Mouse (Mus musculus): ENCODE data around the gene Golm1.

The Golm1 gene

DNA sequence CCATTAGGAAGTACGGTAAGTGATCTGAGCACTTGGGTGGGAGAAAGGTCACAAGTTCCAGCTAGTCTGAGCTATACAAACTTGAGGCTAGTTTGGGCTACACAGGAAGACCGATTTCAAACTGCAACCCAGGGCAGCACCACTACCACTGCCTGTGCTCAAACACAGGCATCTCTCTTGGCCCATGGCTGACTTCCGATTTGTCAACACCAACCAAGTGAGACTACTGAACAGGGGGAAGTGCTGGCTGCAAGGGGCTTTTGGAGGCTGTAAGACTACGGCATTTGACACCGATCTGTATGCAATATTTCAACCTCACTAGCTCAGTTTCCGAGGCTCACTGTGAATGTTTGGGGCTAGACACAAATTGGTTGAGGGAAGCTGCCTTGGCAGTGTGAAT, 28.1 kb downstream of the Golm1 start:
- no peak for DNase-seq (ENCODE audit: low spot score in 2 of 2)

GRCm38 (mm10) chr13:59646674-59647244, 28.9 kb downstream of the Golm1 start:
- no peak for DNase-seq (ENCODE audit: low spot score in 2 of 2)

GRCm38 (mm10) chr13:59645491-59645890, 30.1 kb downstream of the Golm1 start:
- no peak for DNase-seq (ENCODE audit: low spot score in 2 of 2)

DNA sequence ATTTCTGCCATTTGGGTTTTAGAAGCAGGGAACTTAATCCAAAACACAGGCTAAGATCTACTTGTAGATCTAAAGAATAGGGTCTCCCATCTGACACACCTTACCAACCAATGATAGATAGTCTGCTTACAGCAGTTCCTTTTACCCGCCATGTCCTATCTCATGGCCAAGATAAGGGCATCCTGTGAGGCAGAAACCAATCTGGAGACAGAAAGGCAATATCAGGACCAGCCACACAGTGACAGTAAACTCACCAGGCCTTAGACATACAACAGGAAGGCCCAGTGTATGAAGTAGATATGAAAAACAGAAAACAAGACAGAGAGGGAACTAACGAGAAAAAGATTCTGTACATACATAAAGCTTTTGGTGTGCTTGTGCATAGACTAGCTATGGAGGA, 32.8 kb downstream of the Golm1 start:
- no peak for DNase-seq (ENCODE audit: low spot score in 2 of 2)

DNA sequence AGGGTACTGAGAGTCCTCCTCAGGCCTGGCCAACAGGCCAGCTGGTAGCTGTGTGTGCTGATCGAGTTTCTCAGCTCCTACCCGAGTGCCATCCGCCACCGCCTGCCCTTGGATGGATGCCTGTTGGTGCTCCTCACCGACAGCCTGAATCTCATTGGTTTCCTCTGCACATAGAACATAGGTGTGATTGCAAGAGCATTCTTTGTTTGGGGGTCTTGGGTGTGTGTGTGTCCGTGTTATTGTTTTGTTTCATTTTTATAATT, 35.5 kb downstream of the Golm1 start:
- no peak for DNase-seq (ENCODE audit: low spot score in 2 of 2)

DNA sequence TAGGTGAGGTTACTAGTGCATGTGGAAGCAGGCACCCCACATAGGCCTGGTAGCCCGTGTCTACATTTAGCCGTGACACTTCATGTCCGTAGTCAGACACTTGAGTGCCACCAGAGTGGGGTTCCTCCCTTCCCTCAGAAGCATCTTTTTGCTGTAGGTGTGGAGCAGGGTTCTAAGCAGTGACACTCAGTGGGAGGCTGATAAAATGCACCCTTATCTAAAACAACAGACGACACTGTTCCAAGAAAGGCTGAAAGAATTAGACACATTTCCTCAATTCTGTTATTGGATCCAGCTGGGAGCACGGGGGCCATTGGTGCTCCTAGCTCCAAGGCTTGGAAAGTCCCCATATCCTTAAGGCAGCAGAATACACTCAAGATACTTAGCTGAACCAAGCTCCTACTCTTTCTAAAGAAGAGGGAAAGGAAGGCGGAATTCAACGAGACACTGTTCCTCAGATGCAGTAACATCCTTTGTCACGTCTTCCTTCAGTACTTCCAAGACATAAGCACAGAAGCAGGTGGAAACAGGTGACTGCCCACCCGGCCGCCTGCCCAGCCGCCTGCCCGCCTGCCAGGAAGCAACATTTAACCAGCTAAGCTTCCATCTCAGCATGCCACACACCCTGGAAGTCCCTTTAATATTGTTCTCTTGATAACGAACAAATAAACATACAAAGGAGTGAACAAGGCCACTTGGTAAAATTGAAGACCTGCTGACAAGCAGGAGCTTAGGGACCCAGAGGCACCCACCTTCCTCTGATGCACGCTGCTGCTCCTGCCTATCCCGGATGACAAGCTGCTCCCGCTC, 36.0 kb downstream of the Golm1 start:
- DNase-seq (ENCODE audit: low spot score in 2 of 2), result no peak

DNA sequence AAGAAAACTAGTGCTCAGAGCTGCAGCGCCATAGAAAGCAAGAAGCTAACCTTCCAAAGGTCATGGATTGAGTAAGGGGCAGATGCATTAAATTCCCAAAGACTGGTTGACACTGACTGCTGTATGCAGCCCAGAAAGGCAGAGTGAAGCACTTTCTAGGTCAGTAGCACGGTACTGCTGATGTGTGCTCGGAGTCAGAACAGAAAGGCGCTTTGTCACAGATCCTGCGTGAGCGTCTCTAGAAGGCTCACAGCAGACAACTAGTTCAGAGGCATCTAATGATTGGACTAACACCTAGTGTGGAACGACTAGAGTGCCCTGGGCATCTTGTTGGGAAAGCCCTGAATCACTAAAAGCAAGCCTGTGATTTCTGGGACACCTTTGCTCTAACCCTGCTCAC, 37.8 kb downstream of the Golm1 start:
- no peak for DNase-seq (ENCODE audit: low spot score in 2 of 2)

DNA sequence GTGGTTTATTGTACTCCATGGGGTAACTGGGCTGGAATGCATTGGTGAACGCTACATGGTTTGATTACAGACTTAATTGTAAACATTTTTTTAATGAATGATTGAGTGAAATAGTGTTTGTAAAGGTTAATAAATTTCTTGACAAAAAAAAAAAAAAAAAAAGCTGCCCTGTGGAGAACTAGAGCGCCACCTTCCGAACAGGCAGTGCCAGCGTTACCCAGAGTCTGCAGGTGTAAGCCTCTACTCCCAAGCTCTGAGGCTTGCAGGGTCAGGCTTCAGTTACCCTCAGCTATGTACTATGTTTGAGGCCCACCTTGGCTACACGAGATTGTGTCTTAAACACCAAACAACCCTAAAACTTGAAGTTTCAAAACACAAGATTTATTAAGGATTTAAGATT, 41.0 kb downstream of the Golm1 start:
- DNase-seq (ENCODE audit: low spot score in 2 of 2), result no peak

DNA sequence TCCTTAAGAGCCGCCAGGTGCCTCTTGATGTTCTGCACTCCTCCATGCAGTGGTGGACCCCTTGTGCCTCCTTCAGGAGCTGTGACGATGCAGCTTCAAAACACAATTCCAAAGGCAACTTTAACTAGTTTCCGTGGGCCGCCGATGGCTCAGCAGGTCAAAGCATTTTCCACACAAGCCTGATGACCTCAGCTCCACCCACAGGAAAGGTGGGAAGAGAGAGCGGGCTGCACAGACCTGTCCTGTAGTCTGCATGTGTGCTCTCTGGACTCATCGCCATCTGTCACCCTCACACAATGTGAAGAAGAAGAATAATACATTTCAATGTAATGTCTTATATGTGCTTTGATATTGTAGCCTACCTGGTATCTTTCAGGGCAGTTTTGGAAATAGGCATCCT, 48.9 kb downstream of the Golm1 start:
- no peak for DNase-seq (ENCODE audit: low spot score in 2 of 2)

DNA sequence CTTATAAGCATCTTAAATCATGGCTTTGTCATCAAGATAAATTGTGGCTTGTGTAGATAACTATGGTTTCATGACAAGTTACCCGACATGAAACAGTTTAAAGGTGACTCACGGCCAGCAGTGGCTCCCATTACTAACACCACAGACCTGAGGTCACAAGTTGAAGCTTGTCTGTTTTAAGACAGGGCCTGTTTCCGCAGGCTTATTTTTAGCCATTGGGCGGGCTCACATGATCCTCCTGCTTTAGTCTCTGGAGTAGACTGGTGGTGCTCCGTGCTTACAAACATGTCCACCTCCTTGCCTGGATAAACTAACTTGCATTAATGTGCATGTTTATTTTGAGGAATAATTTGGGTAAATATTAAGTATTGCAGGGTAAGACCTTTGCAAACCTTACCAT, 50.7 kb downstream of the Golm1 start:
- peak in 1 of 2 experiments; percentile 41 for DNase-seq (ENCODE audit: low spot score in 2 of 2)

GRCm38 (mm10) chr13:59624389-59624788, 51.2 kb downstream of the Golm1 start:
- DNase-seq (ENCODE audit: low spot score in 2 of 2), result no peak

- no peak for DNase-seq (ENCODE audit: low spot score in 2 of 2)
Measured at GRCm38 (mm10) chr13:59621643-59622489, 53.7 kb downstream of the Golm1 start.

DNA sequence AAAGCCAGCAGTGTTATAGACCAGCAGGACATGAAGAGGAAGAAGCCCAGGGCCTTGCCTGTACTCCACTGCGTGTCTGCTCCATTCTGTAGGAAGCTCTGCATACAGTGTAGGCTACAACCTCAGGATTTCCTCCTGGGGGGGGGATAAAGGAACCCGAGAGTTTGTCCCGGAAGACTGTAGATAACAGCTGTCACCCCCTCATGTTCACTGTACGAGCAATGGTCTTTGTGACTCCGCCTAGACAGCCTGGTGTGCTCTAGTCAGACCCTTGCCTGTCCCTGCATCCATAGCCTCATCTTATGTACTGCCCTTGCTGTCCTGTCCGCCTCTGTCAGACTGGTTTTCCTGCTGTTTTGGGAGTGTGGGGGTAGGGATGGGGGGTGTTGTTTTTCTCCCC, 57.1 kb downstream of the Golm1 start:
- DNase-seq (ENCODE audit: low spot score in 2 of 2), result no peak

DNA sequence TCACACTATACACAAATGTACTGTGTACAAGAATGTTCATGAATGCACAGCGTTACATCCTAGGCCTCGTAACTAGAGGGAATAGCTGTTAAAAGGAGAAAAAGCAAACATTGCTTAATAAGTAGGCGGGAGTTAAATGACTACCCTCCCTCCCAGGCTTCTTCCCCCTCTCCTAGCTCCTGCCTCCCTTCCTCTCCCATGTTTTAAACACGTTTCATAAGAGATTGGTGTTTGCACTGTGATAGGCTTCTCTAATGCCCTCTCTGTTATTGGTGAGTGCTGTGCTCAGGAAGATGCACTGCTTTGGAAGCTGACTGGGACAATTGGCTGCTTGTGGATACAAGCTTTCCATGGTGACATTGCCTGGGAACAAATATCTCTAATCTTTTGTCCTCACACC, 60.1 kb downstream of the Golm1 start:
- no peak for DNase-seq (ENCODE audit: low spot score in 2 of 2)

GRCm38 (mm10) chr13:59615152-59615551, 60.5 kb downstream of the Golm1 start:
- no peak for DNase-seq (ENCODE audit: low spot score in 2 of 2)

GRCm38 (mm10) chr13:59613868-59614267, 61.7 kb downstream of the Golm1 start:
- DNase-seq (ENCODE audit: low spot score in 2 of 2), result no peak

DNA sequence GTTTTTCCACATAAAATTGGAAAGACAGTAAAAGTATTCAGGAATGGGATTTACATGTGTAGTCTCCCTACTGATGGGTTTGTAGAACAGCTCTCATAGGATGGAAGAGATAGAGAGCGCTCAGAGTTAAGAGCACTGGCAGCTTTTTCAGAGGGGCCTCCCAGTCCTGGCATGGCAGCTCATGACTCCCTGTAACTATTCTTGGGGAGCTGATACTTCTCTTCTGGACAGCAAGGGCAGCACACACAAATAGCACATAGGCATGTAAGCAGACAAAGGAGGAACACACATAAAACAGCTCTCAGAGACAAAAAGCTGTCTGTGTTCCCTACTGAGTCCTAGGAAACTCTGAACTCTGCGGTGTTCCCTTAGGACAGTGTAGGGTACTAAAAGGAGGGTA, 65.2 kb downstream of the Golm1 start:
- no peak for DNase-seq (ENCODE audit: low spot score in 2 of 2)

- no peak for DNase-seq (ENCODE audit: low spot score in 2 of 2)
Measured at GRCm38 (mm10) chr13:59609885-59610284, 65.7 kb downstream of the Golm1 start.

- no peak for DNase-seq (ENCODE audit: low spot score in 2 of 2)
Measured at GRCm38 (mm10) chr13:59605221-59605922, 70.2 kb downstream of the Golm1 start.

- no peak for DNase-seq (ENCODE audit: low spot score in 2 of 2)
Measured at GRCm38 (mm10) chr13:59604511-59604910, 71.1 kb downstream of the Golm1 start.

GRCm38 (mm10) chr13:59603096-59603495, 72.5 kb downstream of the Golm1 start:
- DNase-seq (ENCODE audit: low spot score in 2 of 2), result no peak

DNA sequence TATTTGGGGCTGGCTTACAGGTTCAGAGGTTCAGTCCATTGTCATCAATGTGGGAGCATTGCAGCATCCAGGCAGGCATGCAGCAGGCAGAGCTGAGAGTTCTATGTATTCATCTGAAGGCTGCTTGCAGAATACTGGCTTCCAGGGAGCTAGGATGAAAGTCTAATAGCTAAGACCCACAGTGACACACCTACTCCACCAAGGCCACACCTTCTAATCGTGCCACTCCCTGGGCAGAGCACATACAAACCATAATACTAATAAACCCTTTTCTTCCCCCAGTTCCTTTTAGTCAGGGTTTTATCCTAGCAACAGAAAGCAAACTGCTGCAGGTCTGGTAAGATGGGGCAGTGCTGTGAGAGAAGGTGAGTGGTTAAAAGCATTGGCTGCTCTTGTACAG, 83.0 kb downstream of the Golm1 start:
- DNase-seq (ENCODE audit: low spot score in 2 of 2), result no peak
